Mouse (Mus musculus) thymus, adult 2 months (tissue): Measurements from ENCODE around the gene Fsip1. TPM values are rescaled to one million over a fixed set of nuclear protein-coding genes. Genes with fewer than 3 reads are reported as not detected.
"Not testable (repeated sequence)": the region's sequence is repeated elsewhere in the genome, so short reads cannot be mapped to it uniquely, and the experiment has no call there.

ENCODE experiments used
- DNase-seq: peaks from one replicate; pipeline ENCODE4 v3.0.0; 2021
- H3K27ac ChIP-seq: fragments of 200-500 bp; 2 replicates; pipeline ENCODE4 v1.5.1; 2012; ENCODE audit warnings: low read length, control low read depth; ENCODE audit not compliant: control insufficient read depth, insufficient read depth
- H3K27me3 ChIP-seq: fragments of 200-500 bp; 2 replicates; pipeline ENCODE4 v1.6.1; 2012; ENCODE audit warnings: mild to moderate bottlenecking, low read length, moderate library complexity, mixed read lengths; ENCODE audit not compliant: control insufficient read depth, insufficient read depth
- H3K36me3 ChIP-seq: fragments of 200-500 bp; 2 replicates; pipeline ENCODE4 v1.6.1; 2012; ENCODE audit warnings: mild to moderate bottlenecking, low read length, moderate library complexity; ENCODE audit not compliant: control insufficient read depth, insufficient read depth
- H3K4me1 ChIP-seq: fragments of 200-500 bp; replicated peaks from 2 replicates; pipeline ENCODE4 v1.6.1; 2012; ENCODE audit warnings: low read length; ENCODE audit not compliant: control insufficient read depth, insufficient read depth
- H3K4me3 ChIP-seq: fragments of 200-500 bp; 2 replicates; pipeline ENCODE4 v1.5.1; 2012; ENCODE audit warnings: mild to moderate bottlenecking, low read length, control low read depth, moderate library complexity; ENCODE audit not compliant: control insufficient read depth, insufficient read depth
- CTCF ChIP-seq: fragments of 200-500 bp; IDR thresholded peaks from 2 replicates; pipeline ENCODE4 v1.5.1; 2012; ENCODE audit warnings: mild to moderate bottlenecking, control low read depth, low read length, moderate library complexity, borderline replicate concordance; ENCODE audit not compliant: control insufficient read depth, poor library complexity, insufficient read depth; ENCODE audit errors: extremely low read depth
- POLR2A ChIP-seq: fragments of 200-500 bp; IDR thresholded peaks from 2 replicates; pipeline ENCODE4 v1.6.1; 2012; ENCODE audit warnings: mild to moderate bottlenecking, low read length, control low read depth, moderate library complexity; ENCODE audit not compliant: control insufficient read depth, poor library complexity, insufficient read depth; ENCODE audit errors: extremely low read depth
- WGBS: fragments of 180-500 bp; shearing (Covaris S2); methylation state at CpG from one replicate; pipeline ENCODE4 v1.1.7; 2018; 5-methylcytosine and 5-hydroxymethylcytosine counted together
- polyA plus RNA-seq: library from polyadenylated mRNA; depleted of rRNA; stranded (reverse); fragments of >200 nt; gene quantifications from 2 replicates; pipeline ENCODE4 v1.2.3, GENCODE M21; 2012

Gene Fsip1
- polyA plus RNA-seq, 1 experiment, result not detected

DNA sequence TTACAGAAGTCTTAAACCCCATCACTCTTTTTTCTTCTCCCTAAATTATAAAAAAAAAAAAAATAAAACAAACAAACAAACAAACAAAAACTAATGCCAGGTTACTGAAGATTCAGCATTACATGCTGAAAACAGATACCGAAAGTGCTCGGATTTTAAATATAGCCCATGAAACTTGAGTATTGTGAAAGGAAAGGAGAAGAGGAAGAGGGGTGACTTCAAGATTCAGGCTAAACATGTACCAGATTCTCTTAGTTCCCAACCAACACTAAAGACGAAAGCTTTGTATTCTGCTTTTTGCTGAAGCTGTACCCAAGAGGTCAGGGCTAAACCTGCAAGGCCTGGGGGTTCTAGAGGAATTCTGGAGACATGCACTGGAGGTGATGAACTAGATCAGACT is 98.7 kb downstream of the Fsip1 start:
- TF ChIP-seq CTCF, result no peak
- no peak for TF ChIP-seq POLR2A
- Histone ChIP-seq H3K36me3 (no peaks in the 10 kb centered on the region), H3K4me1 (no peaks in the 10 kb centered on the region), H3K27me3 (no peaks in the 10 kb centered on the region), H3K4me3 (no peak overlapping the region), H3K27ac (no peak overlapping the region)
- no peak for DNase-seq
- WGBS, result 72% methylated on average over 3 of the region's 3 CpGs

GRCm38 (mm10) chr2:118149855-118150563 is 106.8 kb downstream of the Fsip1 start:
- TF ChIP-seq POLR2A (no peak), CTCF (no peak)
- Histone ChIP-seq H3K36me3 (no peaks in the 10 kb centered on the region), H3K4me1 (no peaks in the 10 kb centered on the region), H3K27ac (no peak overlapping the region), H3K27me3 (no peaks in the 10 kb centered on the region), H3K4me3 (no peak overlapping the region)
- 92% methylated on average over 12 of the region's 12 CpGs for WGBS
- DNase-seq, result no peak

GRCm38 (mm10) chr2:118148321-118149142 is 108.2 kb downstream of the Fsip1 start:
- no peak for DNase-seq
- Histone ChIP-seq H3K4me1 (no peaks in the 10 kb centered on the region), H3K27ac (no peak overlapping the region), H3K27me3 (no peaks in the 10 kb centered on the region), H3K36me3 (no peaks in the 10 kb centered on the region), H3K4me3 (no peak overlapping the region)
- WGBS, result 76% methylated on average over 4 of the region's 4 CpGs
- no peak for TF ChIP-seq CTCF
- no peak for TF ChIP-seq POLR2A

DNA sequence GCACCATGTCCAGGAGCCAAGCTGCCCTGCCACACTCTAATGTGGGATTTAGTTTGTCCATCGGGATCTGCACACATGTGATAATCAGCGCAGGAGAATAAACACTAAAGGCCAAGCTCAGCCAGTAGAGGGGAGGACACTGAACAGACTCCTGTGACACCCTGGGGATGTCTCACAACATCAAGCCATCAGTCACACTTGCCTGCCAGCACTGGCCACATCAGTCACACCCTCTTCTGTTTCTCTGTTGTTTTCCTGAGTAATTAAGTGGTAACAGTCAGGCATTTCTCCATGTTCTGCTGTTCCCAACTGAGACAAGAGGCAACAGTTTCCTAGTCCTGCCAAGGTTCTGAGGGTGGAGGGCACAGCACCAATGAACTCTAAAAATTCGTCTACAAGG is 109.0 kb downstream of the Fsip1 start:
- not testable (repeated sequence) for H3K27me3 ChIP-seq, H3K4me3 ChIP-seq
- 73% methylated on average over 3 of the region's 3 CpGs for WGBS

DNA sequence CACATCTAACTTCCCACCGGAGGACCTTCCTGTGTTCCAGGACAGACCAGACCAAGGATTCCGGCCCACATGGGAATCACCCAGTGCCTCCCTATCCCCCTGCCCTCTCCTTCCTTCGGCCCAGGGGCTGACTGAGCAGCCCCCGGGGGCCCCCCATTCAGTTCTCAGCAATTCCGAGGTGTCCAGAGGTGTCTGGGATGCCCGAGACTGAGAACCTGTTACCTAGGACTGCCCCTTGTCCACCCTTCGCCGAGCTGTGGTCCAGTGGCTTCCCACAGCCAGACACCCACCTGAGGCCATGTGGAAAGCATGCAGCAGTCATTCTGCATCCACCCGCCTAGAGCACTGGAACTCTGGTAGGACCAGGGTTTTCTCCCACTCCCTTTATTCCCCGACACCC is 115.1 kb downstream of the Fsip1 start:
- no peaks in the 10 kb centered on the region for H3K36me3 ChIP-seq
- no peaks in the 10 kb centered on the region for H3K4me1 ChIP-seq
- no peak for TF ChIP-seq CTCF
- no peak for TF ChIP-seq POLR2A
- no peak overlapping the region for H3K4me3 ChIP-seq
- 94% methylated on average over 10 of the region's 10 CpGs for WGBS
- no peak overlapping the region for H3K27ac ChIP-seq
- H3K27me3 ChIP-seq, result no peaks in the 10 kb centered on the region
- no peak for DNase-seq

More for the DNA sequence above, 109.0 kb downstream of the Fsip1 start:
- H3K4me1 ChIP-seq, DNase-seq, H3K27ac ChIP-seq, H3K36me3 ChIP-seq: not testable (repeated sequence)

GRCm38 (mm10) chr2:118139261-118139660 is 117.5 kb downstream of the Fsip1 start:
- Histone ChIP-seq H3K36me3 (no peaks in the 10 kb centered on the region), H3K27ac (no peak overlapping the region), H3K4me3 (no peak overlapping the region), H3K4me1 (no peaks in the 10 kb centered on the region), H3K27me3 (no peaks in the 10 kb centered on the region)
- WGBS, result 86% methylated on average over 6 of the region's 6 CpGs
- TF ChIP-seq POLR2A (no peak), CTCF (no peak)
- DNase-seq, result no peak
